Comparison of ENCODE assay signal across 32 mouse cellular contexts in the genomic region with DNA sequence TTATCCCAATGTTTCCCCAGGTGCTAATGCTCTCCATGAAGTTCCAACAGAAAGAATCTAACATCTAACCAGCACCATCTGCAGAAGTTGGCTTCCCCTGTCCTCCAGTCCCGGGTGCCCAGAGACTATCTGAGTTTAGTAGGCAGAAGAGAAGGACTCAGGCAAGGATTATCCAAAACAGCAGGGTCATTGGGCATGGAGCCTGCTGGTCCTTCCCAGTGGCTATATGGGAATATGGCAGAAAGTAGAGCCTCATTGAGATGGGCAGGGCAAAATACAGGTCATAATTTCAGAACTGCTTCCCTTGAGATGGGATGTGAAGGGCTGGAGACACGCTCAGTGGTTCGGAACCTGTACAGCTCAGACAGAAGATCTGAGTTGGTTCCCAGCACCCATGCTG. TPM values are rescaled to one million over a fixed set of nuclear protein-coding genes. Genes with fewer than 3 reads are reported as not detected.
DNase-seq lines count a peak whose midpoint lies in the region; ATAC-seq and TF ChIP-seq lines count a peak whose summit lies in the region.
"Had no signal": no experiment of that assay in that cellular context is flagged by ENCODE, and none has a peak within 500 bp of the region (broad histone marks: within the 10 kb centered on the region; RNA-seq: fewer than 3 reads in every experiment).

No protein-coding gene starts in this region.

- peak overlapping the region; percentile 14; the same call in 1 of the 2 replicates for H3K27ac ChIP-seq in heart, embryonic 16.5 days (ENCODE audit: low read length)
- H3K27ac ChIP-seq: forebrain, embryonic 10.5 days; forebrain, embryonic 13.5 days; hindbrain, embryonic 14.5 days; hindbrain, postnatal 0 days had no signal

- no peak overlapping the region for H3K9ac ChIP-seq in heart, embryonic 16.5 days (ENCODE audit: low read length)
- H3K9ac ChIP-seq: forebrain, embryonic 13.5 days; hindbrain, embryonic 14.5 days had no signal

- POLR2A ChIA-PET in Patski (lab: Charles Lee) = no interaction called here

- no peak for ATAC-seq in heart, embryonic 16.5 days (replicated peaks; ENCODE audit: extremely low read depth, insufficient read depth, low FRiP score)
- ATAC-seq in Patski = peak; percentile 20
- ATAC-seq: activated CD4-positive, CD25-positive, alpha-beta regulatory T cell, adult 4 months; CD4-positive, CD25-positive, alpha-beta regulatory T cell, adult 4 months; forebrain, embryonic 13.5 days; forebrain, embryonic 16.5 days; hindbrain, postnatal 0 days; inflammation-experienced regulatory T-cells, adult 6 months; intestine, embryonic 16.5 days had no signal

- peak; percentile 73 for DNase-seq in heart, adult 11 months
- DNase-seq in heart, postnatal 36 days = no peak
- DNase-seq in heart, postnatal 25 days (ENCODE audit: low spot score) = no peak
- DNase-seq in Patski (ENCODE audit: low read depth, low spot score) = no peak
- DNase-seq in gastrocnemius, adult 18-20 months (ENCODE audit: low spot score) = no peak
- DNase-seq: adrenal gland, adult 8-10 months; adrenal gland, postnatal 25 days; cerebellum, adult 11-12 months; cerebellum, adult 8-10 months; gastrocnemius, adult 2 months; gastrocnemius, postnatal 14 days; heart, postnatal 4 days; kidney, adult 18-20 months had no signal

- 0 out of 2 replicates have a peak, but pooled peaks cover 2% of the 10 kb centered on the region for H3K9me3 ChIP-seq in heart, embryonic 16.5 days (replicated peaks; ENCODE audit: control insufficient read depth, low read length)
- H3K9me3 ChIP-seq: forebrain, embryonic 10.5 days; forebrain, embryonic 13.5 days had no signal

- H3K27me3 ChIP-seq in heart, embryonic 16.5 days (ENCODE audit: control insufficient read depth, insufficient read depth, low read length) = no peaks in the 10 kb centered on the region
- no peaks in the 10 kb centered on the region for H3K27me3 ChIP-seq in Patski
- H3K27me3 ChIP-seq: forebrain, embryonic 13.5 days had no signal

- TF ChIP-seq CTCF in Patski (IDR thresholded peaks at IDR 0.05) = no peak

- intact Hi-C loops in heart, postnatal 36 days (cut with DNase I) = no loop called here
- intact Hi-C loops in heart, postnatal 25 days (cut with DNase I) = loop anchor here (5.0 kb wide), 1 partner anchor 40 kb away; no protein-coding TSS in a partner anchor

- H3K4me1 ChIP-seq in heart, embryonic 16.5 days (ENCODE audit: control insufficient read depth, insufficient read depth, low read length) = peaks cover 70% of the 10 kb centered on the region

- in situ Hi-C loops in Patski (cut with MboI; ENCODE audit: low pct_unique_long_range_greater_than_20kb) = no loop called here

- CTCF ChIA-PET in Patski (lab: Charles Lee) = no interaction called here

- H3K4me3 ChIP-seq in heart, embryonic 16.5 days (ENCODE audit: low read length) = no peak overlapping the region
- H3K4me3 ChIP-seq: forebrain, embryonic 10.5 days; forebrain, embryonic 13.5 days; gastrocnemius, adult 2 months had no signal

- no peak overlapping the region for H3K4me2 ChIP-seq in heart, embryonic 16.5 days (ENCODE audit: low read depth, low read length)
- H3K4me2 ChIP-seq: forebrain, embryonic 13.5 days; heart, embryonic 11.5 days; hindbrain, embryonic 14.5 days had no signal

- H3K36me3 ChIP-seq in heart, embryonic 16.5 days (ENCODE audit: control insufficient read depth, insufficient read depth) = no peaks in the 10 kb centered on the region
- H3K36me3 ChIP-seq: forebrain, embryonic 10.5 days had no signal

- WGBS in heart, embryonic 16.5 days = 91% methylated on average over 3 of the region's 3 CpGs

RNA-seq across cellular contexts. Expression of a gene that starts 39.2 kb away (rescaled TPM):
- total RNA-seq in heart, postnatal 36 days (2021) = 10 to 100 TPM; 16.0 to 16.8 TPM
- polyA plus RNA-seq in heart, embryonic 16.5 days (2015; fragmentation: Nextera tagmentation; extraction: Ambion mirVana) = 7.2 and 8.0 TPM in 2 replicates
- 10 to 100 TPM; 16.0 to 19.5 TPM for total RNA-seq in heart, postnatal 25 days (2021)
- 23.3 TPM for polyA plus RNA-seq in Patski (2021)
- total RNA-seq in gastrocnemius, adult 18-20 months (2021) = 10 to 100 TPM; 20.6 to 26.8 TPM
- total RNA-seq: MEL had no signal

RNA-seq across cellular contexts. Expression of a gene that starts 39.3 kb away (rescaled TPM):
- 1 to 10 TPM; 2.7 to 5.0 TPM for total RNA-seq in heart, postnatal 36 days (2021)
- 5.4 and 6.4 TPM in 2 replicates for polyA plus RNA-seq in heart, embryonic 16.5 days (2015; fragmentation: Nextera tagmentation; extraction: Ambion mirVana)
- 1 to 10 TPM; 3.1 to 3.8 TPM for total RNA-seq in heart, postnatal 25 days (2021)
- 3.6 TPM for polyA plus RNA-seq in Patski (2021)
- 1 to 10 TPM; 2.1 to 3.1 TPM for total RNA-seq in gastrocnemius, adult 18-20 months (2021)
- total RNA-seq: MEL had no signal
- polyA plus RNA-seq: CD4-positive, CD25-positive, alpha-beta regulatory T cell, adult 4 months had no signal

RNA-seq across cellular contexts. Expression of a gene that starts 57.9 kb away (rescaled TPM):
- not detected for total RNA-seq in heart, postnatal 36 days (2021)
- not detected in 2 replicates for polyA plus RNA-seq in heart, embryonic 16.5 days (2015; fragmentation: Nextera tagmentation; extraction: Ambion mirVana)
- total RNA-seq in heart, postnatal 25 days (2021) = not detected
- not detected for polyA plus RNA-seq in Patski (2021)
- total RNA-seq in gastrocnemius, adult 18-20 months (2021) = not detected
- total RNA-seq: adrenal gland, adult 8-10 months; adrenal gland, postnatal 25 days; gastrocnemius, adult 2 months; gastrocnemius, postnatal 14 days; gastrocnemius, postnatal 4 days; heart, adult 8-10 months; heart, postnatal 4 days; hindbrain, postnatal 0 days; MEL had no signal
- polyA plus RNA-seq: activated CD4-positive, CD25-positive, alpha-beta regulatory T cell, adult 4 months; brain, embryonic 14.5 days; CD4-positive, CD25-positive, alpha-beta regulatory T cell, adult 4 months; embryonic facial prominence, embryonic 11.5 days; embryonic facial prominence, embryonic 14.5 days; forebrain, embryonic 10.5 days; forebrain, embryonic 13.5 days; heart, embryonic 11.5 days; heart, postnatal 0 days; hindbrain, embryonic 11.5 days; hindbrain, embryonic 14.5 days; hindbrain, postnatal 0 days; inflammation-experienced regulatory T-cells, adult 6 months had no signal
